Mouse (Mus musculus) CH12.LX (cell line): ENCODE results near the gene Il34. TPM values are rescaled to one million over a fixed set of nuclear protein-coding genes. Genes with fewer than 3 reads are reported as not detected.

Experiments
- DNase-seq: peaks from one replicate; pipeline ENCODE4 v3.0.0-alpha.2; 2013; ENCODE audit errors: extremely low read depth
- H3K27ac ChIP-seq: 2 replicates; pipeline ENCODE4 v1.5.1; 2012; ENCODE audit warnings: low read depth, mild to moderate bottlenecking, control low read depth, moderate library complexity; ENCODE audit not compliant: insufficient read depth
- H3K27me3 ChIP-seq: replicated peaks from 2 replicates; pipeline ENCODE3; 2012; ENCODE audit warnings: inconsistent platforms
- H3K36me3 ChIP-seq, 2 experiments: replicated peaks in 1 of 2; 2 replicates each; pipeline versions ENCODE3 to v1.6.1; 2012; ENCODE audit warnings: inconsistent platforms in 1 of 2, low read length in 1 of 2, mild to moderate bottlenecking in 1 of 2, mixed read lengths in 1 of 2, moderate library complexity in 1 of 2; ENCODE audit not compliant: control insufficient read depth in 1 of 2, insufficient read depth in 1 of 2
- H3K4me1 ChIP-seq, 2 experiments: 2 replicates each; pipeline ENCODE4 v1.6.1; 2012; ENCODE audit warnings: inconsistent platforms in 1 of 2, moderate library complexity in 1 of 2; ENCODE audit not compliant: insufficient read depth in 2 of 2, control insufficient read depth in 1 of 2
- H3K4me2 ChIP-seq: 2 replicates; pipeline ENCODE4 v1.6.1; 2012; ENCODE audit warnings: low read depth, mild to moderate bottlenecking, control low read depth; ENCODE audit not compliant: poor library complexity, insufficient read depth, severe bottlenecking
- H3K4me3 ChIP-seq, 3 experiments: fragments of 150-350 bp in 1 of 3; sonication (generic) in 1 of 3; replicated peaks in 1 of 3; 2 replicates each; pipeline versions ENCODE3 to v1.5.1; 2011 to 2012; ENCODE audit warnings: low read depth in 2 of 3, low read length in 2 of 3, mild to moderate bottlenecking in 2 of 3, moderate library complexity in 2 of 3, control low read depth in 1 of 3, improper control_type of control experiment in 1 of 3, inconsistent platforms in 1 of 3, mixed read lengths in 1 of 3; ENCODE audit not compliant: poor library complexity in 1 of 3
- H3K79me2 ChIP-seq: replicated peaks from 2 replicates; pipeline ENCODE4 v1.6.1; 2012; ENCODE audit warnings: mild to moderate bottlenecking, moderate library complexity; ENCODE audit not compliant: control insufficient read depth, poor library complexity, insufficient read depth, severe bottlenecking; ENCODE audit errors: extremely low read depth
- H3K9ac ChIP-seq: 2 replicates; pipeline ENCODE4 v1.6.1; 2012; ENCODE audit warnings: low read depth, mild to moderate bottlenecking, control low read depth, moderate library complexity; ENCODE audit not compliant: insufficient read depth
- H3K9me3 ChIP-seq: replicated peaks from 2 replicates; pipeline ENCODE3; 2012; ENCODE audit warnings: low read length, inconsistent platforms, mixed read lengths
- CHD2 ChIP-seq: IDR thresholded peaks from 2 replicates; pipeline ENCODE4 v1.6.1; 2011; ENCODE audit warnings: low read length, improper control_type of control experiment
- CTCF ChIP-seq, 2 experiments: IDR thresholded peaks in 1 of 2; conservative IDR thresholded peaks in 1 of 2; 2 replicates each; pipeline ENCODE4 v1.5.1; 2011 to 2012; ENCODE audit warnings: low read depth in 2 of 2, low read length in 2 of 2, improper control_type of control experiment in 1 of 2, inconsistent platforms in 1 of 2, mild to moderate bottlenecking in 1 of 2, moderate library complexity in 1 of 2
- GABPA ChIP-seq: IDR thresholded peaks from 2 replicates; pipeline ENCODE4 v1.6.1; 2012; ENCODE audit warnings: low read depth, low read length, improper control_type of control experiment, inconsistent platforms; ENCODE audit not compliant: insufficient replicate concordance
- MAX ChIP-seq: IDR thresholded peaks from 2 replicates; pipeline ENCODE4 v1.6.1; 2011; ENCODE audit warnings: low read length, improper control_type of control experiment
- MEF2A ChIP-seq: IDR thresholded peaks from 2 replicates; pipeline ENCODE4 v1.6.1; 2014; ENCODE audit warnings: low read depth, mild to moderate bottlenecking, inconsistent platforms, low read length, improper control_type of control experiment, borderline replicate concordance
- MYC ChIP-seq: IDR thresholded peaks from 2 replicates; pipeline ENCODE4 v1.6.1; 2011; ENCODE audit warnings: low read depth, mild to moderate bottlenecking, improper control_type of control experiment, low read length
- NELFE ChIP-seq: IDR thresholded peaks from 2 replicates; pipeline ENCODE4 v1.6.1; 2011; ENCODE audit warnings: low read depth, low read length, improper control_type of control experiment
- NRF1 ChIP-seq: IDR thresholded peaks from 2 replicates; pipeline ENCODE4 v1.6.1; 2014; ENCODE audit warnings: low read depth, mild to moderate bottlenecking, inconsistent platforms, low read length, improper control_type of control experiment, moderate library complexity
- RCOR1 ChIP-seq: conservative IDR thresholded peaks from 2 replicates; pipeline ENCODE4 v1.6.1; 2012; ENCODE audit warnings: low read depth, mild to moderate bottlenecking, inconsistent platforms, low read length, improper control_type of control experiment
- SIN3A ChIP-seq: IDR thresholded peaks from 2 replicates; pipeline ENCODE4 v1.6.1; 2012; ENCODE audit warnings: low read length, improper control_type of control experiment, inconsistent platforms
- SMC3 ChIP-seq: IDR thresholded peaks from 2 replicates; pipeline ENCODE4 v1.6.1; 2011; ENCODE audit warnings: low read depth, low read length, improper control_type of control experiment
- USF2 ChIP-seq: conservative IDR thresholded peaks from 2 replicates; pipeline ENCODE4 v1.6.1; 2011; ENCODE audit warnings: low read depth, low read length, improper control_type of control experiment
- ZC3H11A ChIP-seq: IDR thresholded peaks from 2 replicates; pipeline ENCODE4 v1.6.1; 2012; ENCODE audit warnings: low read depth, mild to moderate bottlenecking, inconsistent platforms, low read length, improper control_type of control experiment
- ZMIZ1 ChIP-seq: IDR thresholded peaks from 2 replicates; pipeline ENCODE4 v1.6.1; 2012; ENCODE audit warnings: low read depth, mild to moderate bottlenecking, inconsistent platforms, low read length, improper control_type of control experiment
- dilution Hi-C: fragments of 300-500 bp; cut with MboI; formaldehyde crosslinking; loops from 2 replicates; pipeline ENCODE4 v1.14.3; 2020; ENCODE audit warnings: low sequenced_read_pairs; ENCODE audit not compliant: extremely low pct_unique_long_range_greater_than_20kb, extremely low pct_ligation_motif_present
- in situ Hi-C: fragments of 300-500 bp; cut with MboI; formaldehyde crosslinking; loops from 3 replicates; pipeline ENCODE4 v1.14.3; 2019; ENCODE audit warnings: low sequenced_read_pairs, low pct_ligation_motif_present, low pct_unique_long_range_greater_than_20kb, mixed read lengths
- polyA plus RNA-seq: library from polyadenylated mRNA; unstranded; fragments of >175 nt; gene quantifications from 2 replicates; pipeline ENCODE4 v1.2.1, GENCODE M21; 2012; ENCODE audit warnings: low read depth; ENCODE audit not compliant: insufficient read length
- total RNA-seq, 2 experiments: library from RNA; depleted of rRNA; stranded (reverse); fragments of 300-350 nt in 1 of 2; fragments of >200 nt in 1 of 2; gene quantifications; 2 replicates each; pipeline ENCODE4 v1.2.3; 2012 to 2014

Gene Il34
- total and polyA plus RNA-seq, 3 experiments = 0.21 TPM; not detected in 2

DNA sequence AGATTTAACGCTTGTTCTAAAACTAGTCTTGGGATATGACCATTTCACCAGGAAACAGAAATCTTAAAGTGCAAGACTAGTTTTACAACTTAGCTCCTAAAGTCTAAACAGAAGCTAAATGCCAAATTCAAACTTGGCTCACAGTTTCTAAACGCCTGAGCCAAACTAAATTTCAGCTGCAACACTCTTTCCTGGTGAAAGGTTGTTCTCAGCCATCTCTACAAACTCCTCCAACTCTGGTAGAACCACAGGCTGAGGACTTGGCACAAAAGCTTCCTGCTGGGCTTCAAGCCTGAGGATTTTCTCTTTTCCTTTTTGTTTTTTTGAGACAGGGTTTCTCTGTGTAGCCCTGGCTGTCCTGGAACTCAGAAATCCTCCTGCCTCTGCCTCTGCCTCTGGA is 14.5 kb upstream of the Il34 start:
- Histone ChIP-seq H3K4me1 (peaks cover 4 to 27% of the 10 kb centered on the region in 2 experiments; a peak in 3 of 4 replicates), H3K79me2 (peaks cover 40% of the 10 kb centered on the region), H3K4me3 (no peak overlapping the region), H3K27ac (no peak overlapping the region), H3K36me3 (peaks cover 86 to 100% of the 10 kb centered on the region in 2 experiments), H3K9ac (no peak overlapping the region), H3K9me3 (no peaks in the 10 kb centered on the region), H3K27me3 (no peaks in the 10 kb centered on the region), H3K4me2 (no peak overlapping the region)
- no peak for DNase-seq
- dilution Hi-C loops (no loop called here), in situ Hi-C loops (no loop called here)
- TF ChIP-seq GABPA (no peak), NRF1 (no peak)

DNA sequence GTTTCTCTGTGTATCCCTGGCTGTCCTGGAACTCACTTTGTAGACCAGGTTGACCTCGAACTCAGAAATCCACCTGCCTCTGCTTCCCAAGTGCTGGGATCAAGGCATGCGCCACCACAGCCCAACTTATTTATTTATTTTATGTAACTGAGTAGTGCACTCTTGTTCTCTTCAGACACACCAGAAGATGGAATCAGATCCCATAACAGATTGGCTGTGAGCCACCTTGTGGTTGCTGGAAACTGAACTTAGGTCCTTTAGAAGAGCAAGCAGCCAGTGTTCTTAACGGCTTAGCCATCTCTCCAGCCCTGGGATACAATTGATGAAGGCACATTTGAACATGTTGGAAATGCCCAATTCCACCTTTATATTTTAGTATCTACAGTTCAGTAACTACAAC is 12.9 kb upstream of the Il34 start:
- no peak overlapping the region for H3K27ac ChIP-seq
- no peak overlapping the region for H3K4me3 ChIP-seq
- in situ Hi-C loops = loop anchor here (10.0 kb wide), 1 partner anchor 54 kb away; no protein-coding TSS in a partner anchor
- H3K4me2 ChIP-seq = no peak overlapping the region
- no peaks in the 10 kb centered on the region for H3K27me3 ChIP-seq
- H3K9ac ChIP-seq = no peak overlapping the region
- H3K4me1 ChIP-seq = peaks cover 4 to 43% of the 10 kb centered on the region in 2 experiments; a peak in 3 of 4 replicates
- dilution Hi-C loops = no loop called here
- no peaks in the 10 kb centered on the region for H3K9me3 ChIP-seq
- H3K79me2 ChIP-seq = peaks cover 35% of the 10 kb centered on the region
- H3K36me3 ChIP-seq = peaks cover 88 to 99% of the 10 kb centered on the region in 2 experiments
- no peak for DNase-seq
- TF ChIP-seq CTCF (conservative IDR thresholded peaks at IDR 0.05 in 1 of 2, IDR thresholded peaks at IDR 0.05 in 1 of 2; ENCODE audit: low read depth in 2 of 2, low read length in 2 of 2) = peak in 1 of 2 experiments; percentile 16; a peak in 1 of 4 replicates
- no peak for TF ChIP-seq MAX

DNA sequence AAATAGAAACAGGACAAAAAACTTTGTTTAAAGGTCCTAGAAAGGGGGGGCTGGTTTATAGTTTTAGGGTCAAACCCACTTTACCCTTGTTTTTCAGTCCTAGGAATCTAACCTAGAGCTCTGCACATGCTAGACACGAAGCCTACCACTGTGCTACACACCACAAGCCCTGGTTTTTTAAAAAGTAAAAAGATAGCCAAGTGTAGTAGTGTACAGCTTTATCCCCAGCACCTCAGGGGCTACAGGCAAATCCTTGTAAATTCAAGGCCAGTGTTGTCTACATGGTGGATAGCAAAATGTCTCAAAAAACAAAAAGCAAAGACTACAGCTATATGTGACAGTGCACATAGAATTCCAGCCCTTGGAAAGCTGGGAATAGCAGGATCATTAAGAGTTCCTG is 11.3 kb upstream of the Il34 start:
- Histone ChIP-seq H3K4me1 (peaks cover 10 to 59% of the 10 kb centered on the region in 2 experiments; a peak in 3 of 4 replicates), H3K79me2 (peaks cover 29% of the 10 kb centered on the region), H3K27me3 (no peaks in the 10 kb centered on the region), H3K4me2 (no peak overlapping the region), H3K9me3 (no peaks in the 10 kb centered on the region), H3K36me3 (peaks cover 91 to 99% of the 10 kb centered on the region in 2 experiments)
- dilution Hi-C loops = no loop called here
- no peak for TF ChIP-seq ZMIZ1
- no peak for TF ChIP-seq GABPA
- no peak for TF ChIP-seq CHD2
- TF ChIP-seq SIN3A = no peak
- TF ChIP-seq RCOR1 = no peak
- no peak for TF ChIP-seq MYC
- no peak for TF ChIP-seq USF2
- TF ChIP-seq SMC3 = no peak
- TF ChIP-seq MEF2A = no peak
- no peak for TF ChIP-seq NELFE
- no peak for TF ChIP-seq ZC3H11A
- TF ChIP-seq, all 38 proteins: peak for 0
- in situ Hi-C loops = loop anchor here (10.0 kb wide), 1 partner anchor 52 kb away; no protein-coding TSS in a partner anchor
- no peak for DNase-seq
- Histone ChIP-seq H3K27ac (no peak overlapping the region), H3K9ac (no peak overlapping the region), H3K4me3 (no peak overlapping the region)
